Mouse (Mus musculus): ENCODE results near the gene Cntnap3.
"Not testable (repeated sequence)": the region's sequence is repeated elsewhere in the genome, so short reads cannot be mapped to it uniquely, and the experiment has no call there.

GRCm38 (mm10) chr13:64824856-64825255 is 78.9 kb downstream of the Cntnap3 start:
- TF ChIP-seq POLR2A (IDR thresholded peaks at IDR 0.05; ENCODE audit: borderline replicate concordance, control insufficient read depth, low read depth, low read length); CTCF (IDR thresholded peaks at IDR 0.05; ENCODE audit: control insufficient read depth, insufficient read depth, low read length): not testable (repeated sequence)
